Mouse (Mus musculus): ENCODE measurements around the gene Vti1a. TPM values are rescaled to one million over a fixed set of nuclear protein-coding genes. Genes with fewer than 3 reads are reported as not detected.

Gene Vti1a
- total RNA-seq, 1 experiment from 2014 or later, result 57.6 TPM

- no peak for ATAC-seq (replicated peaks; ENCODE audit: insufficient number of reproducible peaks, low FRiP score, low TSS enrichment, poor library complexity, severe bottlenecking)
These were observed 248.2 kb downstream of the Vti1a start for GRCm38 (mm10) chr19:55564104-55564938.

- no peak for ATAC-seq (replicated peaks; ENCODE audit: insufficient number of reproducible peaks, low FRiP score, low TSS enrichment, poor library complexity, severe bottlenecking)
These were observed 249.0 kb downstream of the Vti1a start for GRCm38 (mm10) chr19:55565111-55565510.

- ATAC-seq (replicated peaks; ENCODE audit: insufficient number of reproducible peaks, low FRiP score, low TSS enrichment, poor library complexity, severe bottlenecking), result no peak
These were observed 249.7 kb downstream of the Vti1a start for GRCm38 (mm10) chr19:55565523-55566369.

- no peak for ATAC-seq (replicated peaks; ENCODE audit: insufficient number of reproducible peaks, low FRiP score, low TSS enrichment, poor library complexity, severe bottlenecking)
These were observed 253.0 kb downstream of the Vti1a start for GRCm38 (mm10) chr19:55569114-55569513.

DNA sequence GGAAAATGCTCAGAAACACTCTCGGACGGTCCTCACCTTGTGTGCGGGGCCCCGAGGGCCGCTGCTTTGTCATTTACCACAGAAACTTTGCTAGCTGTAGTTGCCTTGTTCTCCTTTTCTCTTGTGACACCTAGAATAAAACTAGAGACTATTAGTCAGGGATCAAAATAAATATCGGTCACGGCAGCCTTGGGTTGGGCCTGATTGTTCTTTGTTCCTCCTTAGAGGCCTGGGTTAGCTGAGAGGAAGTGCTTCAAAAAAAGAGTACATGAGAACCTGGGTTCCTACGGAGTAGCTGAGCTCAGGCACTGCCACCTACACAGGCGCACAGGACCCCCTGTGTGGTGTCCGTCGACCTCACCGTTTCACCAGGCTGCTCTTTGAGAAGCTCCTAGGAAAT lies 253.8 kb downstream of the Vti1a start:
- ATAC-seq (replicated peaks; ENCODE audit: insufficient number of reproducible peaks, low FRiP score, low TSS enrichment, poor library complexity, severe bottlenecking), result peak; percentile 77

DNA sequence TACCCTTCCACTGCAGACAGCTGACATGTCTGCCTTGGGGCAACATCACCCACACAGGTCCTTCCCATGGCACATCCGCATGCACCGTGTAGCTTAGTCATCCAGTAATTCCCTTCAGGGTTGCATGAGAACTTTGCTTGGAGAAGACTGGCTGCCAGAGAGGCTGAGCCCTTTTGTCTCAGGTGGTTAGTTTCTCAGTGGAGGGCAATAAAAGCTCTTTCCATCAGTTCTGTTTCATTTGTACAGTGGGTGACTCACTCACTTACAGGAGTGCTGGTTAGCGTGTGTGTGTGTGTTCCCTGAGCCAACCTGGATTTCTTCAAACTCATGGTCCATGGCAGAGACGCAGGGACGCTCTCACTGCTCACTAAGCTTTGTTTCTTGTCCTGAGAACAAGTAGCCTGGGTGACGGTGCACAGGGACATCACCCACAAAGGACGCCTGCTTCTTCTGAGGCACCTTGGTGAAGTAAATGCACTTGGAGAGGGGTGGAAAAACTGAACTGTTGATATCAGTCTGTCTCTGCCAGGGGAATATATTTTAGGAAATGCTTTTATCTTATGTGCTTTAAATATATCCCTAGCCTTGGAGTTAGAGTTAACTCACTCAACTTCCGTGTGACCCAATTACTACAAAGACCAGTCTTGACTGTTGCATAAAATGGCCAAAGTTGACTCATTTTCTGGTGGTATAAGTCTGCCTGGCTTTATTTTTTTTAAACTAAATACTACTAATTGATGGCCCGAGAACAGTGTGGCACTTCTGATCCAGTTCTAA lies 254.6 kb downstream of the Vti1a start:
- no peak for ATAC-seq (replicated peaks; ENCODE audit: insufficient number of reproducible peaks, low FRiP score, low TSS enrichment, poor library complexity, severe bottlenecking)

- ATAC-seq (replicated peaks; ENCODE audit: insufficient number of reproducible peaks, low FRiP score, low TSS enrichment, poor library complexity, severe bottlenecking), result no peak
These were observed 255.4 kb downstream of the Vti1a start for GRCm38 (mm10) chr19:55571486-55571885.

DNA sequence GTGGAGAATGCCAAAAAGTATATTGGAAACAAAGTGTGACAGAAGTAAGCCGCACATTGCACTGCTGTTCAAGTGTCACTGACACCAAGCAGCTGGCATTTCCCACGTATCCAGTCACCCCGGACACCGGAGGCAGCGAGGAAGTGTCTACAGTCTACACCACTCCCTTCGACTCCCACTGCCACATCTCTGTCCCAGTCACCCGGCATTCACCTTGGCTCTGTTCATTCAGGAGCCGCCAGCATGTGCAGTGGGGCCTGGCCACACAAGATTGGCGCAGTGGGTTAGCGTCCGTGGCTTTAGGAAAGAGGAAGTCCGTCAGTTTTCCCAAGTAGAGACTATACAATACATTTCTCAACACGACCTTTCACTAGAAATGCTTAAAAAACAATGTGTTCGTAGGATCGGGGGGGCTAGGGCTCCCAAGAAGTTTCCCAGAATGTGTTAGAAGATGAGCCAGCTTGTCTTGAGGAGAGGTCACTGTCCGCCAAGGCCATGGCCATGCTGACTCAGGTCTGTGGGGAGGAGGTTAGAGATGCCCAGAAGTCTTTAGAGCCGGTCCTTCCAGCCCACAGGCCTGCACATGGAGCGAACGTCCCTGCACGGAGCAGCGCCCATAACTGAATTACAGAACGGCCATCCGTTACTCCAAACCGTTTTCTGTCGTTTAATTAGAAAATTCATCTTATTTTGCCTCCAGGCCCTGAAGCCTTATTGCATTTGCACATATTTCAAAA lies 261.4 kb downstream of the Vti1a start:
- 0 out of 2 replicates have a peak, but pooled peaks have one; percentile 65 for ATAC-seq (replicated peaks; ENCODE audit: insufficient number of reproducible peaks, low FRiP score, low TSS enrichment, poor library complexity, severe bottlenecking)

DNA sequence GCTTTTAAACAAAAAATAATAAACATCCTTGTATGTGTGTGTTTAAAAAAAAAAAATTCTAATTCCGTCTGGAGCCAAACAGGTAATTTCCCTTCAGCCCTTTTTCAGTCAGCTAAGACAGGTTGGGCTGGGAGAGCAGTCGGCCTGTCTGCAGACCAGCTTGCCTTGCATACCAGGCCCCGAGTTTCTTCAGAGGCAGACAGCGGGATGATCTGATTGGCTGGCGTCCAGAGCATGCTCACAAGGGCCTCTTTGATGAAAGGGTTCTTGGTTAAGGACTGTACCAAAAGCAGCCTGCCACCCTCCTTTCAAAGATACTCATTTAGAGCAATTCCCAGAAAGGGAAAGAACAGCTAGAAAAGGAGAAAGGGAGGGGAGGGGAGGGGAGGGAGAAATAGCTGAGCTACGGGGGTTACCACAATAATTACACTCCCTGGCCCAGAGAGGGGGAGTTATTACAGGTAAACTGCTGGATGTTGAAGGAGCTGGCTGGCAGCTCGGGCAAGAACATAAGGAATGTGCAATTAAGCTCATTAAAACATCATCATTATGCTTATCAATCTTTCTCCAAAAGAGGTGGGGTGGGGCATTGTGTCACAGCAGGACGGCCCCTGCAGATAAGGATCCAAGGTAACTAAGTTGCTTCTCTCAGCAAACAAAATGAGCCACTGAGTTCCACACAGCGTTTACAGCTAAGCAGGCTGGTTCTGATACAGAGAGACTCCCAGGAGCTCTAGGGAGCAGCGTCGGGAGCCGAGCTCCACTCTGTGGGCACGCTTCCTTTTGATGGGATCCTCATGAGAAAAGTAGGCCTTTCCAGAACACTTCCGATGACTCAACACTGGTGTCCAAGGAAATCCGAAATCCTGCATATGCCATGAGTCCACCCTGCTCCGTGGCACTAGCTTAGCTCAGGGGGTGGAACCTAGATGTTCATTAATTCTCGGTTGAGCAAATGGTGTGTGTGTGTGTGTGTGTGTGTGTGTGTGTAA lies 262.3 kb downstream of the Vti1a start:
- no peak for ATAC-seq (replicated peaks; ENCODE audit: insufficient number of reproducible peaks, low FRiP score, low TSS enrichment, poor library complexity, severe bottlenecking)

DNA sequence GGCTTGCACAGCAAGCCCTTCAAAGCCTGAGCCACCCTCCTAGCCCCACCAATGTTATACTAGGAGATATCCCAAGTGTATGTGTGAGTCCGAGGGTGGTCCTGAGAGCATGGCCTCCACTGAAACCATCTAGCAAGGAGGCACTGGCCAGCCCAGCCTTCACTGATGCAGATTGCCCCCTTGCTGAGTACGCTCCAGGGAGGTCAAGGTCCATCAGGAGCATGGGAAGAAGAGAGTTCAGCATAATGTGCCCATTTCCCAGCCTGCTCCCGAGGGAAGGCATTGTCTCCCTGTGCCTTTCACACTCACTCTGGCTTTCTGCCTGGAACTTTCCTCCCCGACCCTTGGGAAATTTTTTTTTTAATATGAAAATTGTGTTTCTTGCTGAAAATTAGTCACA lies 263.2 kb downstream of the Vti1a start:
- ATAC-seq (replicated peaks; ENCODE audit: insufficient number of reproducible peaks, low FRiP score, low TSS enrichment, poor library complexity, severe bottlenecking), result no peak

- ATAC-seq (replicated peaks; ENCODE audit: insufficient number of reproducible peaks, low FRiP score, low TSS enrichment, poor library complexity, severe bottlenecking), result no peak
These were observed 264.1 kb downstream of the Vti1a start for GRCm38 (mm10) chr19:55580152-55580551.

DNA sequence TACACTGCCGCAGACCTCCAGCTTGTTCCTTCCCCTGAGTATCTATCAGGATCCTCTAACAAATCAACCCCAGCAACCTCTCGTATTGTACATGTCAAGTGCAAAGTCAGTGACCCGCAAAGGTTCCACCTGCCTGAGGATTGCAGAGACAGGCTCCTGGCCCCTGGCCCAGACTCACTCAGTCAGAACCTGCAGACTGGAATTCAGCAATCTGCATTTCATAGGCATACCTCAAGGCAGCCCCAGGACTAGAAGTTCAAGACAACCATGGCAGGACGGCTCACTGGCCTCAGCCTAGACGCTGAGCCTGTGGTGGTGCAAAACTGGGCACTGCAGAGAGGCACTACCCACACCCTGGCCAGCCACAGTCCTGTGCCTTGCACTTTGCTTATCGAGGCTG lies 264.6 kb downstream of the Vti1a start:
- no peak for ATAC-seq (replicated peaks; ENCODE audit: insufficient number of reproducible peaks, low FRiP score, low TSS enrichment, poor library complexity, severe bottlenecking)

DNA sequence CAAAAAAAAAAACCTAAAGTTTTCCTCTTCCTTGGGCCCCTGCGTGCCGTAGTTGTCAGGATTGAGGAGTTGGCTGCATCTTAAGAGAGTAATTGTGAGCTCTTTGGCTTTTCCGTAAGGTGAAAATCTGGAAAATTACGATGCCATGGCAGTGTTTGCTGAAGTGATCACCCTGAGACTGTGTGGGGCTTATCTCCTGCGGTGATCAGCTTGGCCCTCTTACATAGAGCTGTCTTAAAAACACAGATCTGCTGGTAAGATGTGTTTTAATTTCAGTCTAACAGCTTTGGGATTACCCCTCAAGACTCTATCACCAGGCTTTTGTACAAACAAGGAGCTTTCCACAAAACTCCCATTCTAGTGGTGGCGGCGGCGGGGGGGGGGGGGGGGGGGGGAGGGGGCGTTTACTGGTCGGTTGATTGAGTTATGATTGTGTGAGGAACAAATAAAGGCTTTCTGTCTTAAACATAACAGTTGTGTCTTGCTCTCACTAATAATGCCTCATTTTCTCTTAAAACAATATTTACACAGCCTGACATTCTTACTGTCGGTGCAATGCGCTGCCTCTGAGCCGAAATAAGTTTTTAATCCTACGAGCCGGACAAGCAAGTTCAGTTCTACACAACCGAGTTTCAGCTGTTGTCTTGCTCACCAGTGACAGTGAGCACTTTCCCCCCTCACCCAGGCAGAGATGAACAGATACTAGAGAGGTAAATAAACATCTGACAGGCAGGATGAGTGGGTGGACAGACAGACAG lies 267.0 kb downstream of the Vti1a start:
- no peak for ATAC-seq (replicated peaks; ENCODE audit: insufficient number of reproducible peaks, low FRiP score, low TSS enrichment, poor library complexity, severe bottlenecking)

GRCm38 (mm10) chr19:55585270-55586224 lies 269.5 kb downstream of the Vti1a start:
- no peak for ATAC-seq (replicated peaks; ENCODE audit: insufficient number of reproducible peaks, low FRiP score, low TSS enrichment, poor library complexity, severe bottlenecking)

GRCm38 (mm10) chr19:55587638-55588421 lies 271.7 kb downstream of the Vti1a start:
- ATAC-seq (replicated peaks; ENCODE audit: insufficient number of reproducible peaks, low FRiP score, low TSS enrichment, poor library complexity, severe bottlenecking), result 0 out of 2 replicates have a peak, but pooled peaks have one; percentile 20

All from monocyte, adult 5-6 weeks (primary cell).